Mouse (Mus musculus) lung, postnatal 0 days (tissue): ENCODE data around the gene Grasp. TPM values are rescaled to one million over a fixed set of nuclear protein-coding genes. Genes with fewer than 3 reads are reported as not detected.

Experiments
- ATAC-seq: fragments of 200-750 bp; cut with Nextera tagmentation; 2 replicates; pipeline ENCODE4 v1.8.0; 2017; ENCODE audit warnings: moderate library complexity
- DNase-seq: peaks from one replicate; pipeline ENCODE4 v3.0.0-alpha.2; 2016; ENCODE audit warnings: low spot score
- H3K27ac ChIP-seq: fragments of 300-500 bp; sonication (generic); 2 replicates; pipeline ENCODE4 v1.5.1; 2014; ENCODE audit warnings: antibody characterized with exemption, mild to moderate bottlenecking, low read length, mixed read lengths
- H3K27me3 ChIP-seq: fragments of 300-500 bp; sonication (generic); replicated peaks from 2 replicates; pipeline ENCODE4 v1.6.1; 2014; ENCODE audit warnings: low read length, mixed read lengths; ENCODE audit not compliant: insufficient read depth
- H3K36me3 ChIP-seq: fragments of 300-500 bp; sonication (generic); 2 replicates; pipeline ENCODE4 v1.6.1; 2014; ENCODE audit warnings: low read length, mixed read lengths; ENCODE audit not compliant: insufficient read depth
- H3K4me1 ChIP-seq: fragments of 300-500 bp; sonication (generic); 2 replicates; pipeline ENCODE4 v1.6.1; 2014; ENCODE audit warnings: antibody characterized with exemption, low read depth, low read length, mixed read lengths; ENCODE audit not compliant: insufficient read depth
- H3K4me2 ChIP-seq: fragments of 300-500 bp; sonication (generic); replicated peaks from 2 replicates; pipeline ENCODE4 v1.6.1; 2014; ENCODE audit warnings: low read depth, mild to moderate bottlenecking, low read length, moderate library complexity, mixed read lengths
- H3K4me3 ChIP-seq: fragments of 300-500 bp; sonication (generic); 2 replicates; pipeline ENCODE4 v1.5.1; 2014; ENCODE audit warnings: low read depth, low read length
- H3K9ac ChIP-seq: fragments of 300-500 bp; sonication (generic); replicated peaks from 2 replicates; pipeline ENCODE4 v1.6.1; 2014; ENCODE audit warnings: low read depth, mild to moderate bottlenecking
- H3K9me3 ChIP-seq: fragments of 300-500 bp; sonication (generic); 2 replicates; pipeline ENCODE4 v1.6.1; 2016; ENCODE audit warnings: low read length, mixed read lengths
- CTCF ChIP-seq: IDR thresholded peaks from 2 replicates; pipeline ENCODE4 v1.5.1; 2016; ENCODE audit warnings: antibody characterized with exemption, mild to moderate bottlenecking
- EP300 ChIP-seq: IDR thresholded peaks from 2 replicates; pipeline ENCODE4 v1.6.1; 2016; ENCODE audit warnings: antibody characterized with exemption, mild to moderate bottlenecking, control low read depth
- WGBS: fragments of 180-500 bp; shearing (Covaris S2); extraction: QIAGEN DNeasy Blood & Tissue Kit; methylation state at CpG from one replicate; pipeline ENCODE4 v1.1.7; 2014; 5-methylcytosine and 5-hydroxymethylcytosine counted together
- polyA plus RNA-seq: library from polyadenylated mRNA; unstranded; fragments of >200 nt; fragmentation: Nextera tagmentation; extraction: Ambion mirVana; gene quantifications from 2 replicates; pipeline ENCODE4 v1.2.1, GENCODE M21; 2015

The Grasp gene
- polyA plus RNA-seq, 1 experiment from 2014 or later = 8.6 TPM

GRCm38 (mm10) chr15:101185549-101185948 is 38.4 kb upstream of the Grasp start:
- 94% methylated on average over 3 of the region's 3 CpGs for WGBS
- no peaks in the 10 kb centered on the region for H3K9me3 ChIP-seq
- H3K9ac ChIP-seq = no peak overlapping the region
- peaks cover 20% of the 10 kb centered on the region; the same call in 1 of the 2 replicates for H3K4me1 ChIP-seq
- no peaks in the 10 kb centered on the region for H3K27me3 ChIP-seq
- no peak for TF ChIP-seq EP300
- TF ChIP-seq CTCF = peak; percentile 42
- H3K4me3 ChIP-seq = no peak overlapping the region
- H3K36me3 ChIP-seq = no peaks in the 10 kb centered on the region
- ATAC-seq (no peak), DNase-seq (no peak)
- no peak overlapping the region for H3K27ac ChIP-seq
- no peak overlapping the region for H3K4me2 ChIP-seq

- no peaks in the 10 kb centered on the region for H3K36me3 ChIP-seq
- H3K4me3 ChIP-seq = no peak overlapping the region
- H3K9ac ChIP-seq = no peak overlapping the region
- WGBS = 59% methylated on average over 5 of the region's 5 CpGs
- ATAC-seq (no peak), DNase-seq (no peak)
- TF ChIP-seq CTCF (peak; percentile 52), EP300 (no peak)
- no peaks in the 10 kb centered on the region for H3K9me3 ChIP-seq
- no peak overlapping the region for H3K27ac ChIP-seq
- H3K27me3 ChIP-seq = no peaks in the 10 kb centered on the region
- H3K4me2 ChIP-seq = no peak overlapping the region
- peaks cover 27% of the 10 kb centered on the region; the same call in 1 of the 2 replicates for H3K4me1 ChIP-seq
Observed at GRCm38 (mm10) chr15:101187907-101188306, 36.1 kb upstream of the Grasp start.

GRCm38 (mm10) chr15:101189981-101190761 is 33.8 kb upstream of the Grasp start:
- no peak overlapping the region for H3K27ac ChIP-seq
- 73% methylated on average over 10 of the region's 10 CpGs for WGBS
- no peak for TF ChIP-seq EP300
- no peak for TF ChIP-seq CTCF
- no peak for ATAC-seq
- peaks cover 2% of the 10 kb centered on the region; the same call in 1 of the 2 replicates for H3K36me3 ChIP-seq
- H3K4me1 ChIP-seq = peaks cover 20% of the 10 kb centered on the region; the same call in 1 of the 2 replicates
- H3K4me3 ChIP-seq = no peak overlapping the region
- no peaks in the 10 kb centered on the region for H3K9me3 ChIP-seq
- H3K9ac ChIP-seq = no peak overlapping the region
- DNase-seq = no peak
- H3K27me3 ChIP-seq = no peaks in the 10 kb centered on the region
- H3K4me2 ChIP-seq = no peak overlapping the region

- ATAC-seq (peak; percentile 8; the same call in 1 of the 2 replicates), DNase-seq (peak; percentile 62)
- Histone ChIP-seq H3K4me3 (no peak overlapping the region), H3K27me3 (no peaks in the 10 kb centered on the region), H3K4me2 (no peak overlapping the region), H3K27ac (0 out of 2 replicates have a peak overlapping the region, but pooled peaks have one; percentile 77), H3K9ac (no peak overlapping the region), H3K4me1 (peaks cover 20% of the 10 kb centered on the region; the same call in 1 of the 2 replicates), H3K36me3 (peaks cover 8% of the 10 kb centered on the region; the same call in 1 of the 2 replicates), H3K9me3 (no peaks in the 10 kb centered on the region)
- TF ChIP-seq EP300 = no peak
- TF ChIP-seq CTCF = no peak
- 37% methylated on average over 5 of the region's 5 CpGs for WGBS
Observed at GRCm38 (mm10) chr15:101190762-101191150, 33.2 kb upstream of the Grasp start.

GRCm38 (mm10) chr15:101191459-101192259 is 32.3 kb upstream of the Grasp start:
- 32% methylated on average over 13 of the region's 13 CpGs for whole genome bisulfite sequencing
- Histone ChIP-seq H3K27ac (peak overlapping the region; percentile 77), H3K4me3 (no peak overlapping the region), H3K9me3 (no peaks in the 10 kb centered on the region), H3K9ac (no peak overlapping the region), H3K4me2 (no peak overlapping the region), H3K4me1 (peaks cover 20% of the 10 kb centered on the region; the same call in 1 of the 2 replicates), H3K36me3 (peaks cover 13% of the 10 kb centered on the region; the same call in 1 of the 2 replicates), H3K27me3 (no peaks in the 10 kb centered on the region)
- ATAC-seq (peak; percentile 78), DNase-seq (peak; percentile 90)
- TF ChIP-seq CTCF = no peak
- TF ChIP-seq EP300 = no peak

GRCm38 (mm10) chr15:101192260-101192640 is 31.7 kb upstream of the Grasp start:
- no peak overlapping the region for H3K27ac ChIP-seq
- 38% methylated on average over 7 of the region's 7 CpGs for WGBS
- DNase-seq (no peak), ATAC-seq (no peak)
- no peaks in the 10 kb centered on the region for H3K9me3 ChIP-seq
- TF ChIP-seq EP300 = no peak
- TF ChIP-seq CTCF = no peak
- no peak overlapping the region for H3K9ac ChIP-seq
- H3K36me3 ChIP-seq = peaks cover 13% of the 10 kb centered on the region; the same call in 1 of the 2 replicates
- H3K4me3 ChIP-seq = no peak overlapping the region
- no peak overlapping the region for H3K4me2 ChIP-seq
- no peaks in the 10 kb centered on the region for H3K27me3 ChIP-seq
- H3K4me1 ChIP-seq = peaks cover 20% of the 10 kb centered on the region; the same call in 1 of the 2 replicates
